Mouse (Mus musculus): ENCODE data around the gene Hnrnpab.

DNA sequence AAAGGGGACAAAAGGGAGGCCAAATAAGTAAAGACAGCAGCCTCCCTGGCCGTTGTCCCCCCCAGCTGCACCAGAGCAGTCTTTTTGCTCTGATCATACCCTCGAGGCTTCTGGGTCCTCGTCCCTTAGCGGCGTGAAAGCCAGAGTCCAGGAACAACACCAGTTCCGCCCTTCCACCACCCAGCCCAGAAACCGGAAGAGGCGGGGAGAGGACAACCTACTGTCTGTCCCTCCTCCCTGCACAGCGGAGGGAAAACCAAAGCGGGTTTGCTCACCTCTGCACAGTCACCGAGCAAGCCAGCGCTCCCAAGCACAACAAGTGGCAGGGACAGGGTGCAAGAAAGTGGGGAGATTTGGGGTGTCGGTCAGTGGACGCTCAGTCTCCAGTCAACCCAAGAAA, 9.0 kb upstream of the Hnrnpab start:
- no peak for TF ChIP-seq CTCF (IDR thresholded peaks at IDR 0.05; ENCODE audit: extremely low read depth, insufficient read depth, insufficient read length, insufficient replicate concordance)
- peak; percentile 83 for TF ChIP-seq POLR2A (IDR thresholded peaks at IDR 0.05; ENCODE audit: low read depth, low read length)

Measured in spleen, adult 2 months (tissue).